Mouse (Mus musculus) kidney, embryonic 15.5 days (tissue): ENCODE results near the gene Rnf41. TPM values are rescaled to one million over a fixed set of nuclear protein-coding genes. Genes with fewer than 3 reads are reported as not detected.
A peak's percentile ranks its signal among the peaks of the same experiment; 100 is the strongest.

Experiments used
- ATAC-seq: fragments of 200-750 bp; cut with Nextera tagmentation; replicated peaks from 2 replicates; pipeline ENCODE4 v1.8.0; 2017; ENCODE audit warnings: moderate TSS enrichment; ENCODE audit not compliant: low FRiP score
- H3K27ac ChIP-seq: fragments of 300-500 bp; sonication (generic); 2 replicates; pipeline ENCODE4 v1.5.1; 2015; ENCODE audit warnings: mild to moderate bottlenecking, inconsistent platforms
- H3K27me3 ChIP-seq: fragments of 300-500 bp; sonication (generic); 2 replicates; pipeline ENCODE4 v1.6.1; 2015; ENCODE audit warnings: inconsistent platforms
- H3K36me3 ChIP-seq: fragments of 300-500 bp; sonication (generic); 2 replicates; pipeline ENCODE4 v1.6.1; 2015; ENCODE audit warnings: inconsistent platforms
- H3K4me1 ChIP-seq: fragments of 300-500 bp; sonication (generic); 2 replicates; pipeline ENCODE4 v1.6.1; 2015; ENCODE audit warnings: inconsistent platforms
- H3K4me2 ChIP-seq: fragments of 300-500 bp; sonication (generic); 2 replicates; pipeline ENCODE4 v1.6.1; 2015; ENCODE audit warnings: moderate library complexity, mild to moderate bottlenecking, inconsistent platforms
- H3K4me3 ChIP-seq: fragments of 300-500 bp; sonication (generic); replicated peaks from 2 replicates; pipeline ENCODE4 v1.5.1; 2015; ENCODE audit warnings: mild to moderate bottlenecking, inconsistent platforms
- H3K9ac ChIP-seq: fragments of 300-500 bp; sonication (generic); 2 replicates; pipeline ENCODE4 v1.6.1; 2015; ENCODE audit warnings: mild to moderate bottlenecking, inconsistent platforms
- H3K9me3 ChIP-seq: fragments of 300-500 bp; sonication (generic); replicated peaks from 2 replicates; pipeline ENCODE4 v1.6.1; 2016; ENCODE audit warnings: inconsistent platforms
- WGBS: fragments of 180-500 bp; shearing (Covaris S2); methylation state at CpG from one replicate; pipeline ENCODE4 v1.1.7; 2015; ENCODE audit warnings: mixed read lengths; 5-methylcytosine and 5-hydroxymethylcytosine counted together
- polyA plus RNA-seq: library from polyadenylated mRNA; unstranded; fragments of >200 nt; fragmentation: Nextera tagmentation; extraction: Ambion mirVana; gene quantifications from 2 replicates; pipeline ENCODE4 v1.2.1, GENCODE M21; 2015

Rnf41 gene
- polyA plus RNA-seq, 1 experiment from 2014 or later, result 45.1 TPM

DNA sequence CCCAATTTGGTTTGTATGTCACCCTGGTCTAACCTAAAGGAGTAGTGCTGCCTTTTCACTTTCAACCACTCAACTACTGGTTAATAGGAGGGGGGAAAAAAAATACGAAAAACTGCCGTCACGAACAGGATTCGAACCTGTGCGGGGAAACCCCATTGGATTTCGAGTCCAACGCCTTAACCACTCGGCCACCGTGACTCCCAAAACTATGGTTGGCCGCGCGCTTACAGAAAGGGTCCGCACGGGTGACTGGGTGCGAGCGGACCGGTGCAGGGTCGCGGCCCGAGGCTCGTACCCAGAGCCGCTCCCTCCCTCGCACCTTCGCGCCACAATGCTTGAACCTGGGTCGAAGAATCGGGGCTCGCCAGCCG is 46.9 kb downstream of the Rnf41 start:
- Histone ChIP-seq H3K4me3 (peak overlapping the region; percentile 95), H3K27me3 (no peaks in the 10 kb centered on the region), H3K4me2 (peak overlapping the region; percentile 77), H3K4me1 (peaks cover 28% of the 10 kb centered on the region), H3K27ac (peak overlapping the region; percentile 97), H3K9me3 (no peaks in the 10 kb centered on the region), H3K36me3 (peaks cover 16% of the 10 kb centered on the region), H3K9ac (peak overlapping the region; percentile 94)
- ATAC-seq, result peak; percentile 69
- WGBS, result under 1% methylated on average over 29 of the region's 29 CpGs

DNA sequence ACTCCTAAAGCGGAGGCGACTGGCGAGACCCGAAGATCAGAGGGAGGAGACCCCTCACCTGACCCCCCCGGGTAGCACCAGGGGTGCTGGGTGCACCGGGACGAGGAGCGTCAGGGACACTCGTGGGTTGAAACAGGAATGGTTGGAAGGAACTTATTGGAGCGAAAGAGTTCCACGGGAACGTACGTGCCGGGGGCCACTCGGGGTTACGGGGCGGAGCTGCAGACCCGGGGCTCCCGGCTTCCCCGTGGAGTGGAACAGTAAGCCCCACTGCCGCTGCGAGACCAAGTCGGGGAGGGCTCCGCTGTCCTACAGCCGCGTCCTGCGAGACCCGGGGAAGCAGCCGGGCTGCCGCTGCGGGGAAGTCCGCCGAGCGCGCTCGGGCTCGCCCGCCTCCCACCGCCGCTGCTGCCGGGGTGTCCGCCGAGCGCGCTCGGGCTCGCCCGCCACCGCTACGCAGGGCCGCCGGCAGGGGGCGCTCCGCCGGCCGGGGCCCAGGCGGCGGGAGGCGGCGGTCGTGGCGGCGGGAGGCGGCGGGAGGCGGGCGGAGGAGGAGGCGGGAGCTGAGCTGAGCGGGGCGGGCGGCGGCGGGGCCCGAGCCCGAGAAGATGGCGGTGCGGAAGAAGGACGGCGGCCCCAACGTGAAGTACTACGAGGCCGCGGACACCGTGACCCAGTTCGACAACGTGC is 47.4 kb downstream of the Rnf41 start, which contains the start of gene Smarcc2:
Smarcc2 (plus strand) TSS at position 530 of the 690 bp plus-strand sequence.
- H3K9me3 ChIP-seq, result no peaks in the 10 kb centered on the region
- peaks cover 28% of the 10 kb centered on the region for H3K4me1 ChIP-seq
- under 1% methylated on average over 68 of the region's 86 CpGs for WGBS
- H3K27me3 ChIP-seq, result no peaks in the 10 kb centered on the region
- H3K4me3 ChIP-seq, result peak within 1 kb of the TSS; percentile 95
- H3K4me2 ChIP-seq, result peak within 1 kb of the TSS; percentile 77
- peak; percentile 85 for ATAC-seq
- peaks cover 21% of the 10 kb centered on the region for H3K36me3 ChIP-seq
- peak within 1 kb of the TSS; percentile 97 for H3K27ac ChIP-seq
- peak within 1 kb of the TSS; percentile 94 for H3K9ac ChIP-seq

DNA sequence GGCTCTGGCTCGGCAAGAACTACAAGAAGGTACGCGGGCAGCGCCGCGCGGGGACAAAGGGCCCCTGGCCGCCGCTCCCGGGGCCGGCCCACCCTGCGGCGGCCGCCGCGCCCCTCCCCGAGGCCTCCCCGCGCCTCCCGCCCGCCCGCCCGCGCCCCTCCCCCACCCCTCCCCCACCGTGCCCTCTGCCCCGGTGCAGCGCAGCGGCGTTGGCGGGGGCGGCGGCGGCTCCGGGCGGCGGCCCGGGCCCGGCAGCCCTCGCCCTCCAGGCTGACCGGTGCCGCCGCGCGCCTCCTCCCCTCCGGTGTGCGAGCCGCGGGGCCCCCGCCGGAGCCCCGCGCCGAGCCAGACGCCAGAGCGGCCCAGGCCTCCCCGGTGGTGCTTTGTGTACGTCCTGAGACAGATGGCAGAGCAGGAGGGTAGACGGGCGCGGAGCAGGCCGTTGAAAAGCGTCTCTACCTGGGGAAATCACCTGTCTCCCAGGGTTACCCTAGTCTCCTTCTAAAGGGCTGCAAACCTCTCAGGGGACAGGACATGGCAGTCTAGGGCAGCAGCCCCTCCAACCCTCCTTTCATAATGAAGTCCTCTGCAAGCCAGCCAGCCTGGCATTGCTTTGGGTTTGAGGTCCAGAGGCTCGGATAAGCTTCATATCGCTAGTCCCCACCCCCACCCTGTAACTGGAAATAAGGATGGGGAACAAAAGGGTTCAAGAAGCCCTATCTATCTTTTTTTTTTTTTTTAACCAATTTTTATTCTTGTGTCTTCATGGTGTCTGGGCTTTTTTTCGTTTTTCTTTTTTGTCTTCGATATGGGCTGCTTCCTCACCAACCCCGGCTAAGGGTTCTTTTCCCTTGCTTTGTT is 48.2 kb downstream of the Rnf41 start:
- WGBS, result 1% methylated on average over 35 of the region's 67 CpGs
- H3K9ac ChIP-seq, result peak overlapping the region; percentile 94
- peak overlapping the region; percentile 97 for H3K27ac ChIP-seq
- H3K4me3 ChIP-seq, result peak overlapping the region; percentile 95
- ATAC-seq, result peak; percentile 70
- peaks cover 27% of the 10 kb centered on the region for H3K4me1 ChIP-seq
- H3K9me3 ChIP-seq, result no peaks in the 10 kb centered on the region
- no peaks in the 10 kb centered on the region for H3K27me3 ChIP-seq
- peaks cover 29% of the 10 kb centered on the region for H3K36me3 ChIP-seq
- H3K4me2 ChIP-seq, result peak overlapping the region; percentile 77

DNA sequence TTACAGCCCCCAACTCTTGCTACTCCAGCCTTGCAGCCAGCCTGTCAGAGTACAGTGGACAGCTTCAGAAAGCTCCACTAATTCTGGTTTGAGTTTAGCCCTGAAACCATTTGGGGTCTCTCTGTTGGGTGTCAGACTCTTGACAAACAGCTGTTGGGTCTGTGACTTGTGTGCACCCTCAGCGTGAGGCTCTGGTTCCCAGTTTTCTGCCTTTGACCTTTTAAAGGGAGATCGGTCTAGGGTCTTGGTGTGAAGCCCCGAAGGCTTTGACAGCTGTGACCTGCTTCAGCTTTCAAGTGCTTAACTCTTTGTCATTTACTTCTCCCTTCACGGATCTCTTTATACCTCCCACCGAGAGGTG is 48.8 kb downstream of the Rnf41 start:
- Histone ChIP-seq H3K36me3 (peaks cover 35% of the 10 kb centered on the region), H3K27me3 (no peaks in the 10 kb centered on the region), H3K4me1 (peaks cover 21% of the 10 kb centered on the region), H3K4me3 (peak overlapping the region; percentile 95), H3K27ac (peak overlapping the region; percentile 97; the same call in 1 of the 2 replicates), H3K9ac (peak overlapping the region; percentile 94), H3K4me2 (peak overlapping the region; percentile 77), H3K9me3 (no peaks in the 10 kb centered on the region)
- 2% methylated on average over 5 of the region's 5 CpGs for WGBS
- no peak for ATAC-seq

DNA sequence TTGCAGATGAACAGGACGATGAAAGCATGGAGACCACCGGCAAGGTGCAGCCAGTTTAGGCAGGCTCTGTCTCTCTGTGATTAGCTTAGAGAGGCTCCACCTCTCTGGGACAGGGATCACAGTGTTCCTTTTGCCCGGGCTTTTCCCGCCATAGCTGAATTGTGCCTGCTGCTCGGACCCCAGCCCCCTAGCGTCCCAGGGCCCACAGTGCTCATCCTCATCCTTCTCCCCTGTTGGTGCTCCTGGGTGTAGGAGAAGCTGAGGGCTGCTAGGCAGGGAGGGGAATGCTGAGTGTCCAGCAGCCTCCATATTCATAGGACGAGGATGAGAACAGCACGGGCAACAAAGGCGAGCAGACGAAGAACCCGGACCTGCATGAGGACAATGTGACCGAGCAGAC is 62.9 kb downstream of the Rnf41 start:
- no peak for ATAC-seq
- peaks cover 96% of the 10 kb centered on the region for H3K36me3 ChIP-seq
- WGBS, result 81% methylated on average over 12 of the region's 12 CpGs

DNA sequence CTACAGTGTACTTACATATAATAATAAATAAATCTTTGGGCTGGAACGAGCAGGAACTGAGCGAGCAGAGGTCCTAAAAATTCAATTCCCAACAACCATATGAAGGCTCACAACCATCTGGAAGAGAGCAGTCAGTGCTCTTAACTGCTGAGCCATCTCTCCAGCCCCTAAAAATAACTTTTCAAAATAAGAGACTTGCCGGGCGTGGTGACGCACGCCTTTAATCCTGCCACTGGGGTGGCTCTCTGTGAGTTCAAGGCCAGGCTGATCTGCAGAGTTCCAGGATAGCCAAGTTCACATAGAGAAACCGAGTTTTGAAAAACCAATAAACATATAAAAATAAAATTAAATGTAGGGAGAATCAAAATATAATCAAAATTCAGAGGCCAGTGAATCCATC is 74.9 kb downstream of the Rnf41 start:
- H3K4me2 ChIP-seq, result no peak overlapping the region
- H3K9ac ChIP-seq, result no peak overlapping the region
- 85% methylated on average over 7 of the region's 7 CpGs for WGBS
- H3K4me1 ChIP-seq, result peaks cover 18% of the 10 kb centered on the region
- no peaks in the 10 kb centered on the region for H3K9me3 ChIP-seq
- no peak for ATAC-seq
- H3K27me3 ChIP-seq, result no peaks in the 10 kb centered on the region
- no peak overlapping the region for H3K4me3 ChIP-seq
- peaks cover 98% of the 10 kb centered on the region for H3K36me3 ChIP-seq
- H3K27ac ChIP-seq, result no peak overlapping the region

More for the DNA sequence above, 62.9 kb downstream of the Rnf41 start:
- H3K4me3 ChIP-seq, result no peak overlapping the region
- H3K27ac ChIP-seq, result no peak overlapping the region
- H3K9me3 ChIP-seq, result no peaks in the 10 kb centered on the region
- H3K9ac ChIP-seq, result no peak overlapping the region
- no peaks in the 10 kb centered on the region for H3K27me3 ChIP-seq
- no peak overlapping the region for H3K4me2 ChIP-seq
- H3K4me1 ChIP-seq, result no peaks in the 10 kb centered on the region

DNA sequence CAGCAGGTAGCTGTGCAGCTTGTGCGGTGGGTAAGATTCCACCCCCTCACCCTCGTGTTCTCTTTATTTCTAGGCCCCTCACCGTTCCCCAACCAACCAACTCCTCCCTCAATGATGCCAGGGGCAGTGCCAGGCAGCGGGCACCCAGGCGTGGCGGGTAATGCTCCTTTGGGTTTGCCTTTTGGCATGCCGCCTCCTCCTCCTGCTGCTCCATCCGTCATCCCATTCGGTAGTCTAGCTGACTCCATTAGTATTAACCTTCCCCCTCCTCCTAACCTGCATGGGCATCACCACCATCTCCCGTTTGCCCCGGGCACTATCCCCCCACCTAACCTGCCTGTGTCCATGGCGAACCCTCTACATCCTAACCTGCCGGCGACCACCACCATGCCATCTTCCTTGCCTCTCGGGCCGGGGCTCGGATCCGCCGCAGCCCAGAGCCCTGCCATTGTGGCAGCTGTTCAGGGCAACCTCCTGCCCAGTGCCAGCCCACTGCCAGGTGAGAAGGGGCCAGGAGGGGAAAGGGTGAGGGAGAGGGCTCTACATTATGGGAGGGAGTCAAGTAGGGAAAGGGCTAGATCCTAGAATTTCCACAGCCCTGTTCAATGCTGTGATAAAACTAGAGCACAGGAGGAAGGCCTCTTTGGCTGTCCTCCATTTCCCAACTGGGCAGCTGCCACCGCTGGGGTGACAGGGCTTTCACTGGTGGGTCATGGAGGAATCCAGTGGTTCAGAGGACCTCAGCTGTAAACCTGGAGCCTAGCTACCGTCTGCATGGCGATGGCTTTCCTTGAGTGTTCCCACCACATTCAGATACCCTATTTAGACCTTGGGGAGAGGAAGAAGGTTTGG is 76.6 kb downstream of the Rnf41 start:
- Histone ChIP-seq H3K27ac (no peak overlapping the region), H3K27me3 (no peaks in the 10 kb centered on the region), H3K9me3 (no peaks in the 10 kb centered on the region), H3K4me3 (no peak overlapping the region), H3K36me3 (peaks cover 87% of the 10 kb centered on the region), H3K4me1 (peaks cover 32% of the 10 kb centered on the region), H3K4me2 (no peak overlapping the region), H3K9ac (no peak overlapping the region)
- ATAC-seq, result no peak
- WGBS, result 91% methylated on average over 22 of the region's 22 CpGs

DNA sequence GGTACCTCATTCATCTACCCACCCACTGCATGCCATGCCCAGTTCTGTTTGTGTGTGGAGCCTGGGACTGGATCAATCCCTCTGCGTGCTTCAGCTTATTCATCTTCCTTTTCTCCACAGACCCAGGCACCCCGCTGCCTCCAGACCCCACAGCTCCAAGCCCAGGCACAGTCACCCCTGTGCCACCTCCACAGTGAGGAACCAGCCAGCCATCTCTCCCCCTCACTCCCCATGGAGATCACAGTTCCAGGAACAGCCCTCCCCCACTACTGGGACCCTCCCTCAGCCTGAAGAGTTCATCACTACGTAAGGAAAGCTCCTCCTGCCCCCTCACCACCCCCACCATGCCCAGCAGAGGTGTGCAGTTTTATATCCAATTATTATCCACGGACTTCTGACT is 77.3 kb downstream of the Rnf41 start:
- no peak overlapping the region for H3K4me3 ChIP-seq
- 82% methylated on average over 4 of the region's 4 CpGs for WGBS
- H3K27ac ChIP-seq, result no peak overlapping the region; the same call in 1 of the 2 replicates
- no peaks in the 10 kb centered on the region for H3K27me3 ChIP-seq
- no peaks in the 10 kb centered on the region for H3K9me3 ChIP-seq
- peaks cover 80% of the 10 kb centered on the region for H3K36me3 ChIP-seq
- no peak for ATAC-seq
- H3K4me1 ChIP-seq, result peaks cover 32% of the 10 kb centered on the region
- H3K9ac ChIP-seq, result no peak overlapping the region
- H3K4me2 ChIP-seq, result no peak overlapping the region

DNA sequence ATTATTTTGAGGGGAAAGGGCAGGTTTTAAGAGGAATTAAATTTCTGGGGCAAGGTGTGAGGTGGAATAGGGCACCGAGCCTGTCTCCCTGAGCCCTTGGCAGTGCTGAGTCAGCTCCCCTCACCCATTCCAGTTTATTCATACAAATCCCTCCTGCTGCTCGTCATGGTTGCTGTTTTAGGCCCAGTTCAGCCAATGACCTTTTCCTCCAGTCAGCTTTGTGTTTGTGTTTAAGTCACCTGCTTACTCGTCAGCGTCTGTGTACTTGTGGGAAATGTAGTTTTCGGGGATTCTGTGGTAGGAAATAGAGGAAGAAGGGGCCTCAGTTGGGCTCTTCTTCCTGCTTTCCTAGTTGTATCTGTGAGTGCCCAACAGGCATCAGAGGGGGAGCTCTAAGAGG is 77.9 kb downstream of the Rnf41 start:
- Histone ChIP-seq H3K27ac (peak overlapping the region; percentile 100; the same call in 1 of the 2 replicates), H3K36me3 (peaks cover 74% of the 10 kb centered on the region), H3K9ac (no peak overlapping the region), H3K9me3 (no peaks in the 10 kb centered on the region), H3K4me2 (no peak overlapping the region), H3K27me3 (no peaks in the 10 kb centered on the region), H3K4me1 (peaks cover 32% of the 10 kb centered on the region), H3K4me3 (no peak overlapping the region)
- no peak for ATAC-seq
- 56% methylated on average over 5 of the region's 5 CpGs for WGBS

DNA sequence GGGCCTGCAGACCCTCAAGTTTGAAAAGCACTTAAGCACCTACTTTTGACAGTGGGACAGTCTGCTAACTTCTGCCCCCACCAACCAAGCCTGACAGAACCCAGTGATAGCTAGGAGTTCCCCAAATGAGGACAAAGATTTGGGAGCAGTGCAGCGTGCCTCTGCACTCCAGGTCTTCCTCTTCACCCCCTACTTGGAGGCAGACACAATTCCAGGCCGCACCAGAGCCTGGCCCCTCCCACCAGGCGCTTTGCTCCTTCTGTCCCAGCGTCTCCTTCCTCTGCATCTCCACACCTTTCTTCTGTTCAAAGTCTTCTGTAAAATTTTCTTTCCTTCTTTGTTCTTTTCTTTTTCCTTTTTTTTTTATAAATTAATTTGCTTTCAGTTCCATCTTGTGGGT is 78.3 kb downstream of the Rnf41 start:
- no peak overlapping the region for H3K9ac ChIP-seq
- no peaks in the 10 kb centered on the region for H3K9me3 ChIP-seq
- 69% methylated on average over 4 of the region's 4 CpGs for WGBS
- peak overlapping the region; percentile 100 for H3K27ac ChIP-seq
- no peak overlapping the region for H3K4me3 ChIP-seq
- no peaks in the 10 kb centered on the region for H3K27me3 ChIP-seq
- peaks cover 70% of the 10 kb centered on the region for H3K36me3 ChIP-seq
- no peak overlapping the region for H3K4me2 ChIP-seq
- no peak for ATAC-seq
- H3K4me1 ChIP-seq, result peaks cover 36% of the 10 kb centered on the region

DNA sequence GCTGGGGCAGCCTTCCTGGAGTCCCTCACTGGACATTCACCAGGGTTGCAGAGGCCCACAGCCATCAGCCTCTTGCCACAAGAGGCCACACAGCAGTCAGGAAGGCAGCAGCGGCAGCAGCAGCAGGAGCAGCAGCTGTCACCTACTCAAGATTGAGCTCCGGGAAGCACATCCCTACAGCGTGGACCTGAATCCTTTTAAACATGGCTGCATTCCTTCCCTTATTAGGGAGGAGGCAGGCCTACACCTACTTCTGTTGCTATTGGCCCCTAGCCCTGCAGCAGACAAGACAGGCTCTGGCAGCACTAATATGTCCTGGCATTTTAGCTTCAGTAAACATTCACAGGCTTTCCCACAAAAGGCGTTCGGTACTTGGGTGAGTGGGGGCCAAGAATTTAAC is 78.8 kb downstream of the Rnf41 start:
- 0 out of 2 replicates have a peak overlapping the region, but pooled peaks have one; percentile 1 for H3K4me2 ChIP-seq
- H3K27ac ChIP-seq, result peak overlapping the region; percentile 100

More for the DNA sequence above, 78.8 kb downstream of the Rnf41 start:
- Histone ChIP-seq H3K9me3 (no peaks in the 10 kb centered on the region), H3K36me3 (peaks cover 67% of the 10 kb centered on the region), H3K4me1 (peaks cover 41% of the 10 kb centered on the region), H3K9ac (no peak overlapping the region; the same call in 1 of the 2 replicates), H3K4me3 (no peak overlapping the region), H3K27me3 (no peaks in the 10 kb centered on the region)
- 52% methylated on average over 5 of the region's 5 CpGs for WGBS
- no peak for ATAC-seq
